Mouse (Mus musculus): ENCODE data around the gene Creg2. TPM values are rescaled to one million over a fixed set of nuclear protein-coding genes. Genes with fewer than 3 reads are reported as not detected.
"Not testable (repeated sequence)": the region's sequence is repeated elsewhere in the genome, so short reads cannot be mapped to it uniquely, and the experiment has no call there.

Creg2 gene
- total RNA-seq (2021) = under 1 TPM in 1 of 2 experiments, not detected in 1; 0.05 TPM
- long read RNA-seq, experiment 1 = 0 reads
- long read RNA-seq, experiment 2, full-length matches to known transcripts = 1 of 1 reads
- long read RNA-seq, experiment 2, partial matches to known transcripts = 0 of 1 reads
- long read RNA-seq, experiment 2, other reads (novel, unspliced or antisense) = 0 of 1 reads

DNA sequence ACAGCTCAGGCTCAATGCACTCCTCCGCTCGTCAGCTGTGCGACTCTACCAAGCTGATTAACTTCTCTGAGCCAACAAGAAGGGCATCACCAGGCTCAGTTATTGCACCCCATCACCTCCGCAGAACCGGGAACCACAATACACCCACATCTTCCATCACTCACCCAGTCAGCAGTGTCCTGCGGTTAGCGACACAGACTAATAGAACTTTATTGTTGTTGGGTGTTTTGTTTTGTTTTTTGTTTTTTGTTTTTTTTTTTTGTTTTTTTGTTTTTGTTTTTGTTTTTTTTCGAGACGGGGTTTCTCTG, at the start of gene Creg2:
Gene Creg2 (minus strand): TSS at position 234 of the 308 bp plus-strand sequence.
- DNase-seq = no peak

DNA sequence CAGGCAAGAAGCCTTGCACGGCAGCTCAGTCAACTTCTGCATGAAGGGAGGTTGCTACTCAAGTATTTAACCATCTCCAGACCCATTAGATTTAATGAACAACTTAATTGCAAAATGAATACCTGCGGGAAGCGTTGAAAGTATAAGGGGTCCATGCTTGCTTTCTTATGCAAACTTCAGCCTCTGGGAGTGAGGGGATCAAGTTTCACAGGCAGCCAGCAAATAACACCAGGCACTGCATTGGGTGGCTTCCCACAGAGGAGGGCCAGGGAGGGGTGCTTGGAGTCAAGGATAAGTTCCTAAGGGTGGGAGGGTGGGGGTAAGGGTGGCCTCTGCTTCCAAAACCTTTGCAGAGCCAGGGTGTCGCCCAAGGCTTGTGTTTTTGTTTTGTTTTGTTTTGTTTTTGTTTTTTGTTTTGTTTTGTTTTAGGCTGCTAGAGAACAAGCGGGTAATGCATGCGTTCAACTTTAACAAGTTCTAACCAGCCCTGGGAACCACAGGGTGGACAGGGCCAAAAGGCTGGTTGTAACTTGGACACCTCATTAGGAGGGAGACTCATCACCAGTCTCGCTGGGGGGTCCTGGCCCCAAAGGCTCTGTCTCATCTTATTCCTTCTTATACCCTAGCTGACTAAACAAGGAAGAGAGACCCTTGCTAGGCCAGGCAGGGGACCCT, 49.5 kb upstream of the Creg2 start:
- DNase-seq = no peak

DNA sequence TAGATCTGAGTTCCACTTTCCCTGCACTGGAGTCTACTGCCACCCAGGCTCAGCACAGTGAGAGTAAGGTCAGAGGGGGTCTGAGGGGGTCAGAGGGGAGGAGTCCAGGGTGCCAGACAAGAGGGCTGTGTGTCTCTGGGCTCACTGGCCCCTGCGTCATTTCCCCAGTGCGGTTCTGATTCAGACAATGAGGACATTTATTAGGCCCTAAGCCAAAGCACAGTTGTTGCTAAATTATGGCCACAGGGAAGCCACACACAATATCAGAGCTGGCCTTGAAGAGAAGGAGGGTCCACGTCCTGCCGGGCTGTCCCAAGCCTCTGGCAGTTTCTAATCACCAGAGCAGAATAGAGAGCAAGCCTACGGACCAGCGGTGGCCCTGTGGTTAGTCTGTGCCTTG, 47.2 kb upstream of the Creg2 start:
- DNase-seq = no peak

DNA sequence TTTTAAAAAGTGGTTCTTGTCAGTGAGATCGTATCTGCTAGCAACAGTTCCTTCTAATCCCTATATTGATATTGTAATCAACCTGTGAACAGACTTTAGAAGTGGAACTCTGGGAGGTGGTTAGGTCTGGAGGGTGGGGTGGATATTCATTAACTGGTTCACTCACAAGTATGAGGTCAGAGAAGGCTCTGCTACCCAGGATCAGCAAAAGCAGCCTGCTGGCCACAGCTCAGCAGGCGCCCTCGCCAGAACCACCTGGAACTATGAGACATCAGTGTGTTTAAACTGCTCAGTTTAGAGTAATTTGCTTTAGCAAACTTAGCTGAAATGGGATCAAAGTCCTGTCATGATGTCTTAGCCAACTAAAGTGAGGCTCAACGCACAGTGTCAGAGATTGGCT, 43.9 kb upstream of the Creg2 start:
- DNase-seq = no peak

DNA sequence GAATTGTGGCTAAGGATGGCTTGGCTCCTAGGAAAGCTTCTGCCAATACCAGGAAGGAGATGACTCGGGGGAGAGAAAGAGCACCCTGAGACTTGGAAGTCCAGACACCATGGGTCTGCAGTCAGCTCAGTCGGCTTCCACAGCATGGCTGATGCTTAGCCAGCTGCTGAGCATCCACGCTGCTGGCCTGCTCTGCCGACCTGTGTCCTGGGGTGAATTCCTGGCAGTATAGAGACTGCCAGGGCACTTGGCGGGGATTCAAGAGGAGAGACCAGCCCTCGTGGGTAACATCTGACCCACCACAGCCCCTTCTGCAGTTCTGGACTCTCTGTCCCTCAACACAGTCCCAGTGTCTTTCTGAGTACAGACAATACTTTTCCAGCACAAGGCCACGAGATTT, 43.5 kb upstream of the Creg2 start:
- no peak for DNase-seq

DNA sequence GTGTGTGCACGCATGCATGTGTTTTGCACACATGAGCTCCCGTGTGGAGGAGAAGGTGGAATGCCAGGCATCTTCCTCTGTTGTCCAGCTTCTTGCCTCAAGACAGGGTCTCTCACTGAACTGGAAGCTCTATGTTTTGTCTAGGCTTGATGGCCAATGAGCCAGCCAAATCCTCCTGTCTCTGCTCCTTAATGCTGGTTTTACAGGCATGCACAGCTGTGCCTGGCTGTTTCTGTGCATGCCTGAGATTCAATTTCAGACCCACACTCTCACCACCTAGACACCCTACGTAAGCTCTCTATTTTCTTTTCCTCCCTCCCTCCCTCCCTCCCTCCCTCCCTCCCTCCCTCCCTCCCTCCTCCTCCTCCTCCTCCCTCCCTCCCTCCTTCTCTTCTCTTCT, 40.7 kb upstream of the Creg2 start:
- DNase-seq = no peak

DNA sequence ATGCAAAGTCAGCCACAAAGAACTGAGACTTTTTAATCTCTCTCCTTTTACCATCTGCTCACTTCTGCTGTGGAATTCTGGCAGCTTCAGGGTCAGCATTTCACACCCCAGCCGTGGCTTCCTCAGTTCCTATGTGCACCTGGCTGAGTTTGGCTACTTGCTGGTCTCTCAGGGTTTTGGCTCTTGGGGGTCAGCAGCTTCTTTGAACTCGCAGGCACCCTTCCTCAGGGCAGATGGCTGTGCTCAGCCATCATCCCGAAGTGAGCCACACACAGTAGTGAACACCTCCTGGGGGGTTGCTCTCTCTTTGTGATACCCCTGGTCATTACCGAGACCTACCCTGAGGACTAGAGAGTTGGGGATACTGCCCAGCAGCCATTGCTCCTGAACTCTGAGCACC, 39.8 kb upstream of the Creg2 start:
- DNase-seq = no peak

DNA sequence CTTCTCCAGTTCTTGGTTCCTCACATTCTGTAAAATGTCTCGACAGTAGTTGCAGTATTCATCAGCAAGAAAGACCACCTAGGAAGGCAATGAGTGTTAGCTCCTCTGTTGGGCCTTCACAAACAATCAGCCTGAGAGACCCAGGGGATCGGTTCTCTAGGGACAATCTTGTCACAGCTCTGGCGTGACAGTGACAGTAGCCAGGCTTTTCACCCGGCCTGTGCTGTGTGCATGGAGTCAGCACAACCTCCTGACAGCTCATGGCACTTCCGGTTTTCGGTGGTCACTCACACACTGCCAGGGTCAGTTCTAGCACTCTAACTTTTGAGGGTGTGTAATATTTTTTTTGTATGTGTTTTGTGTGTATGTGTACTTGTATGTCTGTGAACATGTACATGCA, 37.3 kb upstream of the Creg2 start:
- DNase-seq = no peak

DNA sequence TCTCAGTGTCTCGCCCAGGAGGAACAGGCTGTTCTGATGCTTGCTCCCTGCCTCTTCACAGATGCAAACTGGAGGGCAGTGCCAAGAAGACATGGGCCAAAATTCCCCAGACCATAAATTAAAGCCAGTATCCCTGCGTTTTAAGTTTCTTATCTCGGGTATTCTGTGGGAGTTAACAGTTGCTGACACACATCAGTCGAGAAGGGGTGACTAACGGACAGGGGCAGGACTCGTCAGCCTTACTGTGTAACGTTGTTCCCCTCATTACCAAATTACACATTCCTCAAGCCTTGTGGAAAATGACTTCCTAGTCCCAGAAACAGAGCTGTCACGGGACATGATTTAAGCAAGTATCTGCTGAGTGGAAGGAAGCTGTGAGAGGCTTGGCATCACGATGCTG, 36.0 kb upstream of the Creg2 start:
- no peak for DNase-seq

DNA sequence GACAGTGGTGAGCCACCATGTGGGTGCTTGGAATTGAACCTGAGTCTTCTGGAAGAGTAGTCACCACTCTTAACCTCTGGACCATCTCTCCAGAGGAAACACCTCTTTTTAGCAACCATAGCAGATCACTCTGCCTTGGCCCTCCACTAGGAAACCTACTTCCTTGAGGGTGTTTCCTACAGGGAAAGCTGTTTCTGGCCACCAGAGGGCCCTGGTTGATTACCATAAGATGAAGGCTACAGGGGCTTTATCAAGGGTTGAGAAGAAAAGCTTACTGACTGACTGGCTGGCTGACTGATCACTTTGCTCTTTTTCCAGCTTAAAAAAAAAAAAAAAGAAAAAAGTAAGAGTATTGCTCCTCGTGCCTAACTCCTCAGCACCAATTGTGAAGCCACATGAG, 34.6 kb upstream of the Creg2 start:
- peak; percentile 52 for DNase-seq

DNA sequence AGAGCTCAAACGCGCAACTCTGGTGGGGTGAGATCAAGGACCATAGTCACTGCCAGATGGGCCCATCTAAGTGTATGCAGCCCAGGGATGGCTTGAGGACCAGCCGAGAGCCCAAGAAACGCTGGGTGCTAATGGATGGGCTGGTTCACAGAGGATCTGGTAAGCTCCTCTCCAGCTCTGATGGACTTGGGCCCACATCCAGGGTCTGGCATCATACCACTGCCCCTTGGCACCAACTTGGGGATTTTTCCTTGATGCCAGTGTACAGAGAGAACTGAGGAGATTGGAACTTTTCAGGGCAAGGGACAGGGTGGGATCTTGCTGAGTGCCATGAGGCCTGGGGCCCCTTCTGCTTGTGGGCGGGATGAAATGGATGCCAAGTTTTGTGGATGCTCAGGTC, 30.4 kb upstream of the Creg2 start:
- DNase-seq = no peak

DNA sequence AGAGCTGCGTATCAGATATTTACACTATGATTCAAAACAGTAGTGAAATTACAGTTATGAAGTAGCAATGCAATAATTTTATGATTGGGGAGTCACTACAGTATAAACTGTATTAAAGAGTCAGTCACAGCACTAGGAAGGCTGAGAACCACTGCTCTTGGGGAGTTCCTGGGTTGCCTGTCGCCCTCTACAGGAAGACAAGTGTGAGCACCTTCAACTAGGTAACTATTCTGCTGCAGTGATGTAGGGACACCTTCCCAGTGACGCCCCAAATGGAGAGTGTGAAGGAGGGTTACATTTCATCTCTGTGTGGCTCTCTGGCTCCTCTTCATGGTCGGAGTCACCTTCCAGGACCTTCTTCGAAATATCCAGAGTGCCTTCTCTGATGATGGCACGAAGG, 29.3 kb upstream of the Creg2 start:
- DNase-seq = no peak

DNA sequence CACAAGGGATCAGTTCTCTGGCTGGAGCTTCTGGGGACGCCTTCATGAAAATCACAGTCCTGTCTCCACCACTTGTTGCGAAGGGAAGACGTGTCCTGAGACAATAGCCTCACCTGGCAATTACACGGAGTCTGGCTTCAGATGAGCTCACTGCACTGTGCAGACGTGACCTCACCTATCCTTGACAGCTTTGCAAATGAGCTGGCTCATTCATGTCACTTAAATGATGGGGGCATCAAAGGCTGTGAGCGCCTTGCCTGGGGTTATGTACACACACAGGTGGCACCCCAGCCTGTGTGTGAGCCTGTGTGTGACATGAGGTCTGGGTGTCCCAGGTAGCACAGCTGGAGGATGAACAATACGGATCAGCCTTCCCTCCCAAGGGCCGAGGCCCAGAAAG, 27.6 kb upstream of the Creg2 start:
- no peak for DNase-seq

DNA sequence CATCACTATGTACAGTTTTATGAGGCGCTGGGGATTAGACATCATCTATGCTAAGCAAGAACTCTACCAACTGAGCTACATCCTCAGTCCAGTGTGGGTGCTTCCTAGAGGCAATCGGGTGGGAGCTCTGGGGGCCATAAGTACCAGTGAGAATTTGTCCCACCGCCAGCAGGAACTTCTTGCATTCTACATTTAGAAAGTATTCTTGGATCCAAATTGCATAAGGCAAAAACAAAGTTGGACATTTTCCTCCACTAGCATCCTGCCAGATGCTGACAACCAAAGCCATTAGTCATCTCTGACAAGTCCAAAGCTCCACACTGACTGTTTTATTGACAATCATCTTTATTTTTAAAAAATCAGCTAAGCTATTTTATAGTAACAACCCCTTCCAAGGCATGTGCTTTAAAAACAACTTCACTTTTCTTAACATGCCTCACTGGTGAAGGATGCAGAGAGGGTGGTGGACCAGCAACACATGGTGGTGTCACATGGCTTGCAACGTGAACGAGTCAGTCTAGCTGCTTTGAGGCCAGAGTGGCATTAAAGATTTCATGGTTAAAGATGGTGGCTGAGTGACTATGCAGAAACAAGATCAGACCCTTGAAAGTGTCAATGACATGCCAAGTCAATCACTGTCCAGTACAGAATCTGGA, 25.1 kb upstream of the Creg2 start:
- no peak for DNase-seq

DNA sequence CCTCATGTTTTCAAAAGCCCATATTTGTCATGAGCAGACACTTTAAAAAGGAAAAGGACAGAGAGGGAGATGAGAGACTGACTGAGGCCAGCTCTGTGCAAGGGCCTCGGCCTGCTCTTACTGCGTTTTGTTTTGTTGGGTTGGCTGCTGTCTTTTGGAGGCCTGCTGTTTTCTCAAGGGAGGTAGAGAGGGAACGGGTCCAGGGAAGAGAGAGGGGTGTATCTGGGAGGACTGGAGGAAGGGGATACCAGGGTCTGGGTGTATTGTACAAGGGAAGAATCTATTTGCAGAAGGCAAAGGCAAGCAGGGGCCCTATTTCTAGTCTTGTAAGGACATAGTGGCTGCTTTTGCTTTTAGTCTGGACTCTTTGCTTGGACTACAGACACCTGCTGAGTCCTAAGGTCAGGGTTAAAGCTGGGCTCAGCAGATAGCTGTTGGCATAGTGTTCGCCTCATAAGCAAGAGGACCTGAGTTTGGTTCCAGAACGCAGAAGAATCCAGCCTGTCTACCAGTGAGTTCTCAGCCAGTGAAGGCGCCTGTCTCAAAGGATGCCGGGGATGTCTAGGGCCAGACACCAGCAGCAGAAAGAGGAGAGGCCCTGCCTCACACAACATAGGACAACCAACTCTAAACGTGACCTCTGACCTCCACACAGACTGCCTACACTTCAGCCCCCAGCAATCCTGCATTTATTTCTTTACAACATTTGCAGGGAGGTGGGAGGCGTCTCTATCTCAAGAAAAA, 21.3 kb upstream of the Creg2 start:
- DNase-seq = no peak

DNA sequence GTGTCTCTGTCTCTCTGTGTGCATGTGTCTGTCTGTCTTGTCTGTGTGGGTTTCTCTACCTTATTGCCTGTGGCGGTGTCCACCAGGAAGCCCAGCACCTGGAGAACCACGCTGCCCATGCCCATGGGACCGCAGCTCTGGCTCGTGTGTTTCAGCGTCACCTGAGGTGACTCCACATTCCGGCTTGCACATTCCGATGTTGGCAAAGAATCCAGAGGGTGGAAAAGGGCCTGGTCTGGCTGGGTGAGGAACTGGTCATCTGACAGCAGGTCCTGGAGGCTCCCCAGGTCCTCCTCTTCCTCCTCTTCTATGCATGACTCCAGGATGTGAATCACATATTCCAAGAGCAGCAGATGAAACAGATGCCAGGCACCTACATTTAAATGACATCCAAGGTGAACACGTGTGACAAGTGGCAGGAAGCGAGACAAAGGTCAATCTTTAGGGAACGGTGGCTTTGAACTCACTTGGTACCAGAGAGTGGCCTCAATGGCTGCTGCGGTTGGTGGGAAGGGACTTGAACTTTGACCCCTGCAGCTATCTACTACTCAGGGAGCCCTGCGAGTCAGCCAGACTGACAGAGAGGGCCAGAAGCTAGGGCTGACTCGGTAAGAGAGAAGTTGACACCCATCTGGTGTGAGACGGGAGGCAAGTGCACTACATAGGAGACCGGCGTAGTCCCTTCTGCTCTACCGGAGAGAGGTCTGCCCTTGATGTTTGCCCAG, 19.1 kb upstream of the Creg2 start:
- no peak for DNase-seq

DNA sequence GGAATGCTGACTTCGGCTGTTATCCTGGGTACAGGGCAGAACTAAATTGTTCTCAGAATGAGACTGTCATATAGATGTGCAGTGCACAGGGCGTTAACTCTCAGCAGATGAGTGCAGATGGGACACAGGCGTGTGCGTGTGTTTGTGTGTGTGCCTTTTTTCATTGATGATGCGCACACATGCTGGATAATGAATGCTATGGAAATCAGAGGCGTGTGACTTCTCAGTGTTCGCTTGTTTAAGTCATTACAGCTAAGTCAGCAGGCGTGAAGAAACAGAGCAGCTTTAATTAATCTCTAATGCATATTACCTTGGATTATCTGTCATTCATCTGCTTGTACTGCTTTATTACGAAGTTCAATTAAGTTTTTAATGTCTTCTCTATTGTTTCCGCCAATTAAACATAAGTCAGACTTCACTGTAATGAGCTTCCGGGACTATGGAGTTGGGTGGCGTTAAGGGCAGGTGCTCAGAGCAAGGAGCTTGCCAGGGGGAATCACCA, 15.5 kb upstream of the Creg2 start:
- no peak for DNase-seq

DNA sequence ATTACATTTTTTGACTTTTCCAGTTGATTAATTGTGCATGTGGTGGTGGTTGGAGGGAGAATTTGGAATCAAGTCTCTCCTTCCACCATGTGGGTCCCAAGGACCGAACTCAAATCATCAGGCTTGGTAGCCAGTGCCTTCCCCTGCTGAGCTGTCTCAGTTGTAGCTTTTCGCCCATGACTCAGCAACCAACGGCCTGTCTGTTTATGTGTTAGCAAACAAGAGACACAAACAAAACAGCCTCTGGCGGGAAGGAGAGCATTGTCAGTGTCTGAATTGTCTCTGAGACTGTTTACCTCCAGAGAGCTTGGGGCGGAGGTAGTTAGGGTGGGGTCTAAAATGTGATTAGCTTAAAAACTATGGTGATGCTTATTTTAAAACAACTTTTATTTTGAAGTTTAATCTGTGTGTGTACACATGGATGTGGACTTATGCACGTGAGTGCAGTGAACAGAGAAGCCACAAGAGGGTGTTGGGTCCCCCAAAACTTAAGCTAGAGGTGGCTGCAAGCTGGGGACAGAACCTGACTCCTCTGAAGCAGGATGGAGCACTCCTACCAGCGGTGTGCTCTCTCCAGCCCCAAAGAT, 12.9 kb upstream of the Creg2 start:
- DNase-seq = no peak

DNA sequence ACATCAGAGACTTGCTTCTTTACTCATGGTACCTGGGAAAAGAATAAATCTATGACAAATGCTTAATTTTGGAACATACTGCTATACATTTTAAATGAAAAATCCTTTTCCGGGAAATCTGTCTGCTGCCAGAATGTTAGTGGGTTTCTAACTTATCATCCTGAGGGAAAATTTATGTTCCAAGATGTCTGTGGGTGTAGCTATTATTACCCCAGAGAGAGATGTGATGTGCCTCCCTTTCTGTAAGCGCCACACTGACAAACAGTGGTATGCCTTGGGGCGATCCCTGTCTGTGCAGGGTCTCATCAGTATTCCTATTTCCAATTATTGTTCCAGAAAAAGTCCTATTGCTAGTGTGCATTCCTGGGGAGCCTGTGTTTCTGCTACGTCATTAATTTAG, 11.8 kb upstream of the Creg2 start:
- no peak for DNase-seq

DNA sequence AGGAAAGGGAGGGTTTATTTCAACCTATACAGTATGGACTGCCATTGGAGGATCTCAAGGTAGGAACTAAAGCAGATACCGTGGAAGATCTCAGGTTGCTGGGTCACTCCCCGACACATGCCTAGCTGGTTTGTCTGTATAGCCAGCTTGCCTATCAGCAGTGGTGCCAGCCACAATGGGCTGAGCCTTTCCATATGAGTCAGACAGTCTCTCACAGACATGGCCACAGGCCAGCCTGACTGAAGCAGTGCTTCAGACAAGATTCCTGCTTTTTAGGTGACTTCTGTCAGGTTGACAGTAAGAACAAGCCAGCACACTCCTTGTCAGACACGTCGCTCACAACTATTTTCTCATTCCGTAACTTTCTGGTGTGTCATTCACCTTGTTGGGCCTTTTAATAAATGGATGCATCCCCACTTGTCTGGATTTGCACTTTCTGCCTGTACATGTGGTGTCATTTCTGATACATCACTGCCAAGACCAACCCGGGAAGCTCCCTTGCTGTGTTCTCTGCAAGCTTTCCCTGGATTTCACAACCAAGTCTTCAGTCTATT, 5.8 kb upstream of the Creg2 start:
- no peak for DNase-seq

DNA sequence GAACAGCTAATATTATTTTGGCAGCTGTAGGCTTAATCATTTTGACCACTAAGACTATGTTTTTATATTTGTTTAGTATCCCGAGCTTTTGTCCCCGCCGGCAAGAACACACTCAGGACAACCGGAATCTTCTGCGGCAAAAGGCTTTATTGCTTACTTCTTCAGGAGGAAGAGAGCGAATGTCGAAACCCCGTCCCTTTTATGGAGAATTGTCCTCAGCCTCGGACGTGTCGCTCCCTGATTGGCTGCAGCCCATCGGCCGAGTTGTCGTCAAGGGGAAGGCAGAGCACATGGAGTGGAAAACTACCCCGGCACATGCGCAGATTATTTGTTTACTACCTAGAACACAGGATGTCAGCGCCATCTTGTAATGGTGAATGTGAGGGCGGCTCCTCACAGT, 3.6 kb upstream of the Creg2 start:
- DNase-seq = not testable (repeated sequence)

DNA sequence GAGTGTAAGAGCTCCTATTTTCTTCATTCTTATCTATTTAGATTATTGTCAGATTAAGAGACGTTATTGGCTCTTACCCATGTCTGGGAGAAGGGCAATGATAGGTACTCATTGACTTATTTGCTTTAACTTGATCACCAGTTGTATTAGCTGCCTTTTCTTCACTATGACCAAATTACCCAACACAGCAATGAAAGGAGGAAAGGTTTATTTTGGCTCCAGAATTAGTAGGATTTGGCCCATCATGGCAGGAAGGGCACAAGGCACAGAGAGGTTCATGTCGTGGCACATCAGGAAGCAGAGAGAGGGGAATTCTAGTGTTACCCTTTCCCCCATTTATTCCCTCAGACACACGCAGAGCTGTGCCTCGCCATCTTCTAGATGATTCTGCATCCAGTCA, 1.8 kb upstream of the Creg2 start:
- DNase-seq = no peak
